Mouse (Mus musculus) CH12.LX (cell line): ENCODE results near the gene Bicdl1. TPM values are rescaled to one million over a fixed set of nuclear protein-coding genes. Genes with fewer than 3 reads are reported as not detected.

Experiments
- DNase-seq: peaks from one replicate; pipeline ENCODE4 v3.0.0-alpha.2; 2013; ENCODE audit errors: extremely low read depth
- H3K27ac ChIP-seq: 2 replicates; pipeline ENCODE4 v1.5.1; 2012; ENCODE audit warnings: low read depth, mild to moderate bottlenecking, control low read depth, moderate library complexity; ENCODE audit not compliant: insufficient read depth
- H3K27me3 ChIP-seq: replicated peaks from 2 replicates; pipeline ENCODE3; 2012; ENCODE audit warnings: inconsistent platforms
- H3K36me3 ChIP-seq, 2 experiments: replicated peaks in 1 of 2; 2 replicates each; pipeline versions ENCODE3 to v1.6.1; 2012; ENCODE audit warnings: inconsistent platforms in 1 of 2, low read length in 1 of 2, mild to moderate bottlenecking in 1 of 2, mixed read lengths in 1 of 2, moderate library complexity in 1 of 2; ENCODE audit not compliant: control insufficient read depth in 1 of 2, insufficient read depth in 1 of 2
- H3K4me1 ChIP-seq, 2 experiments: 2 replicates each; pipeline ENCODE4 v1.6.1; 2012; ENCODE audit warnings: inconsistent platforms in 1 of 2, moderate library complexity in 1 of 2; ENCODE audit not compliant: insufficient read depth in 2 of 2, control insufficient read depth in 1 of 2
- H3K4me2 ChIP-seq: 2 replicates; pipeline ENCODE4 v1.6.1; 2012; ENCODE audit warnings: low read depth, mild to moderate bottlenecking, control low read depth; ENCODE audit not compliant: poor library complexity, insufficient read depth, severe bottlenecking
- H3K4me3 ChIP-seq, 3 experiments: fragments of 150-350 bp in 1 of 3; sonication (generic) in 1 of 3; replicated peaks in 1 of 3; 2 replicates each; pipeline versions ENCODE3 to v1.5.1; 2011 to 2012; ENCODE audit warnings: low read depth in 2 of 3, low read length in 2 of 3, mild to moderate bottlenecking in 2 of 3, moderate library complexity in 2 of 3, control low read depth in 1 of 3, improper control_type of control experiment in 1 of 3, inconsistent platforms in 1 of 3, mixed read lengths in 1 of 3; ENCODE audit not compliant: poor library complexity in 1 of 3
- H3K79me2 ChIP-seq: replicated peaks from 2 replicates; pipeline ENCODE4 v1.6.1; 2012; ENCODE audit warnings: mild to moderate bottlenecking, moderate library complexity; ENCODE audit not compliant: control insufficient read depth, poor library complexity, insufficient read depth, severe bottlenecking; ENCODE audit errors: extremely low read depth
- H3K9ac ChIP-seq: 2 replicates; pipeline ENCODE4 v1.6.1; 2012; ENCODE audit warnings: low read depth, mild to moderate bottlenecking, control low read depth, moderate library complexity; ENCODE audit not compliant: insufficient read depth
- H3K9me3 ChIP-seq: replicated peaks from 2 replicates; pipeline ENCODE3; 2012; ENCODE audit warnings: low read length, inconsistent platforms, mixed read lengths
- BHLHE40 ChIP-seq: IDR thresholded peaks from 2 replicates; pipeline ENCODE4 v1.6.1; 2011; ENCODE audit warnings: mild to moderate bottlenecking, low read depth, low read length, improper control_type of control experiment
- CHD1 ChIP-seq: IDR thresholded peaks from 2 replicates; pipeline ENCODE4 v1.6.1; 2012; ENCODE audit warnings: low read depth, low read length, improper control_type of control experiment, inconsistent platforms
- CHD2 ChIP-seq: IDR thresholded peaks from 2 replicates; pipeline ENCODE4 v1.6.1; 2011; ENCODE audit warnings: low read length, improper control_type of control experiment
- CTCF ChIP-seq, 2 experiments: IDR thresholded peaks in 1 of 2; conservative IDR thresholded peaks in 1 of 2; 2 replicates each; pipeline ENCODE4 v1.5.1; 2011 to 2012; ENCODE audit warnings: low read depth in 2 of 2, low read length in 2 of 2, improper control_type of control experiment in 1 of 2, inconsistent platforms in 1 of 2, mild to moderate bottlenecking in 1 of 2, moderate library complexity in 1 of 2
- E2F4 ChIP-seq: IDR thresholded peaks from 2 replicates; pipeline ENCODE4 v1.6.1; 2011; ENCODE audit warnings: low read depth, low read length, improper control_type of control experiment; ENCODE audit not compliant: insufficient replicate concordance
- ELF1 ChIP-seq: IDR thresholded peaks from 2 replicates; pipeline ENCODE4 v1.6.1; 2014; ENCODE audit warnings: low read depth, mild to moderate bottlenecking, inconsistent platforms, low read length, improper control_type of control experiment
- HCFC1 ChIP-seq: IDR thresholded peaks from 2 replicates; pipeline ENCODE4 v1.6.1; 2012; ENCODE audit warnings: low read depth, mild to moderate bottlenecking, inconsistent platforms, low read length, improper control_type of control experiment
- JUND ChIP-seq: conservative IDR thresholded peaks from 2 replicates; pipeline ENCODE4 v1.6.1; 2011; ENCODE audit warnings: low read depth, low read length, improper control_type of control experiment
- KAT2A ChIP-seq: IDR thresholded peaks from 2 replicates; pipeline ENCODE4 v1.6.1; 2012; ENCODE audit warnings: low read length, improper control_type of control experiment, inconsistent platforms; ENCODE audit not compliant: insufficient replicate concordance
- MAX ChIP-seq: IDR thresholded peaks from 2 replicates; pipeline ENCODE4 v1.6.1; 2011; ENCODE audit warnings: low read length, improper control_type of control experiment
- MEF2A ChIP-seq: IDR thresholded peaks from 2 replicates; pipeline ENCODE4 v1.6.1; 2014; ENCODE audit warnings: low read depth, mild to moderate bottlenecking, inconsistent platforms, low read length, improper control_type of control experiment, borderline replicate concordance
- MXI1 ChIP-seq: IDR thresholded peaks from 2 replicates; pipeline ENCODE4 v1.6.1; 2011; ENCODE audit warnings: mild to moderate bottlenecking, low read depth, low read length, improper control_type of control experiment
- MYC ChIP-seq: IDR thresholded peaks from 2 replicates; pipeline ENCODE4 v1.6.1; 2011; ENCODE audit warnings: low read depth, mild to moderate bottlenecking, improper control_type of control experiment, low read length
- NELFE ChIP-seq: IDR thresholded peaks from 2 replicates; pipeline ENCODE4 v1.6.1; 2011; ENCODE audit warnings: low read depth, low read length, improper control_type of control experiment
- POLR2AphosphoS2 ChIP-seq: IDR thresholded peaks from 2 replicates; pipeline ENCODE4 v1.6.1; 2011; ENCODE audit warnings: low read depth, low read length, improper control_type of control experiment
- SIN3A ChIP-seq: IDR thresholded peaks from 2 replicates; pipeline ENCODE4 v1.6.1; 2012; ENCODE audit warnings: low read length, improper control_type of control experiment, inconsistent platforms
- TBP ChIP-seq: conservative IDR thresholded peaks from 2 replicates; pipeline ENCODE4 v1.6.1; 2011; ENCODE audit warnings: low read depth, low read length, improper control_type of control experiment
- UBTF ChIP-seq: IDR thresholded peaks from 2 replicates; pipeline ENCODE4 v1.6.1; 2012; ENCODE audit warnings: low read depth, mild to moderate bottlenecking, inconsistent platforms, low read length, improper control_type of control experiment, moderate library complexity
- USF2 ChIP-seq: conservative IDR thresholded peaks from 2 replicates; pipeline ENCODE4 v1.6.1; 2011; ENCODE audit warnings: low read depth, low read length, improper control_type of control experiment
- ZC3H11A ChIP-seq: IDR thresholded peaks from 2 replicates; pipeline ENCODE4 v1.6.1; 2012; ENCODE audit warnings: low read depth, mild to moderate bottlenecking, inconsistent platforms, low read length, improper control_type of control experiment
- ZKSCAN1 ChIP-seq: IDR thresholded peaks from 2 replicates; pipeline ENCODE4 v1.6.1; 2012; ENCODE audit warnings: low read depth, inconsistent platforms, low read length, improper control_type of control experiment, borderline replicate concordance
- ZMIZ1 ChIP-seq: IDR thresholded peaks from 2 replicates; pipeline ENCODE4 v1.6.1; 2012; ENCODE audit warnings: low read depth, mild to moderate bottlenecking, inconsistent platforms, low read length, improper control_type of control experiment
- dilution Hi-C: fragments of 300-500 bp; cut with MboI; formaldehyde crosslinking; loops from 2 replicates; pipeline ENCODE4 v1.14.3; 2020; ENCODE audit warnings: low sequenced_read_pairs; ENCODE audit not compliant: extremely low pct_unique_long_range_greater_than_20kb, extremely low pct_ligation_motif_present
- in situ Hi-C: fragments of 300-500 bp; cut with MboI; formaldehyde crosslinking; loops from 3 replicates; pipeline ENCODE4 v1.14.3; 2019; ENCODE audit warnings: low sequenced_read_pairs, low pct_ligation_motif_present, low pct_unique_long_range_greater_than_20kb, mixed read lengths
- polyA plus RNA-seq: library from polyadenylated mRNA; unstranded; fragments of >175 nt; gene quantifications from 2 replicates; pipeline ENCODE4 v1.2.1, GENCODE M21; 2012; ENCODE audit warnings: low read depth; ENCODE audit not compliant: insufficient read length
- total RNA-seq, 2 experiments: library from RNA; depleted of rRNA; stranded (reverse); fragments of 300-350 nt in 1 of 2; fragments of >200 nt in 1 of 2; gene quantifications; 2 replicates each; pipeline ENCODE4 v1.2.3; 2012 to 2014

Bicdl1 gene
- total and polyA plus RNA-seq, 3 experiments: 1.9 to 3.5 (median 2.3) TPM

DNA sequence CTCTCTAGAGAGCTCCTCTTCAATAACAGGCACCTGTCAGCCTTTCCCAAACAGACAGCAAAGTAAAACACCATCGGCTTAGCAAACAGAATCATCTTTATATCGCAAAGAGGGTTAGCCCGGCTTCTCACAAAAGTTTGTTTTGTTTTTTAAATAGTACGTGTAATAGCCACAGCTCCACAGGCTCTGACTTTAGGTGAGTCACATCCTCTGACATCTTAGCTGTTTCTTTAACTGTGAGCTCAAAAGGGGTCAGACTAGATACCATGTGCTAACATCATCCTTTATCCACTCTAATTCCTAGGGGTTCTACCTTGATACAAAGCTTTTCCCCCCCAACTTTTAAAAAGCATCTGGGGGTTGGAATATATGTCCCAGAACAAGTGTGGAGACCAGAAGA, 21.2 kb downstream of the Bicdl1 start:
- in situ Hi-C loops (no loop called here), dilution Hi-C loops (no loop called here)
- TF ChIP-seq ZC3H11A (no peak), SIN3A (no peak), ZMIZ1 (no peak), MAX (no peak), HCFC1 (no peak), TBP (no peak), ELF1 (no peak), CTCF (conservative IDR thresholded peaks at IDR 0.05 in 1 of 2, IDR thresholded peaks at IDR 0.05 in 1 of 2; ENCODE audit: low read depth in 2 of 2, low read length in 2 of 2) (no peak), UBTF (no peak), MEF2A (no peak), BHLHE40 (no peak), CHD1 (no peak), E2F4 (no peak), MYC (no peak), USF2 (no peak), ZKSCAN1 (no peak)

DNA sequence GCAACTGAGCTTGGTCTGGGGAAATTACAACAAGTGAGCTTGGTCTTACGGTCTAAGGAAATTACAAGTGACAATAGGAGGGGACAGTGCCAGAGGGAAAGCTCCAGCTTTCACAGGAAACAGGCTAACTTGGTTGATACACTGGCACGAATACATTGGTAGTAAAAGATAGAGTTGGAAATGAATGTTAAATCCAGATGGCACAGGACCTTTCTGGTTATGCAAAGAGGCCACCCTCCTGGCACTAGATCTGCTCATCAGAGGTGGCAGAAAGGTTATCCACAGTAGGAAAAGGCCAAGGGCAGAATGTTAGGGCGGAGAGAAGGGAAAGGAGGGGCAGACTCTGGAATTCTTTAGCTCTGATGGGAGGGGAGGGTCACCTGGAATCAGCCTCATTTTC, 22.5 kb downstream of the Bicdl1 start:
- TF ChIP-seq SIN3A (no peak), JUND (no peak), MYC (no peak), NELFE (no peak), MXI1 (no peak), CHD2 (no peak), POLR2AphosphoS2 (no peak), KAT2A (no peak), MAX (no peak)
- TF ChIP-seq, all 38 proteins: peak for 0
- Histone ChIP-seq H3K4me3 (no peak overlapping the region), H3K79me2 (no peaks in the 10 kb centered on the region), H3K27me3 (no peaks in the 10 kb centered on the region), H3K9me3 (no peaks in the 10 kb centered on the region), H3K27ac (no peak overlapping the region), H3K36me3 (no peaks in the 10 kb centered on the region), H3K9ac (no peak overlapping the region), H3K4me1 (peaks cover 0 to 22% of the 10 kb centered on the region in 2 experiments; a peak in 3 of 4 replicates), H3K4me2 (no peak overlapping the region)
- in situ Hi-C loops: no loop called here
- DNase-seq: no peak
- dilution Hi-C loops: no loop called here

More for the DNA sequence above, 21.2 kb downstream of the Bicdl1 start:
- Histone ChIP-seq H3K4me1 (peaks cover 0 to 22% of the 10 kb centered on the region in 2 experiments; a peak in 3 of 4 replicates), H3K27me3 (no peaks in the 10 kb centered on the region), H3K79me2 (no peaks in the 10 kb centered on the region), H3K9me3 (no peaks in the 10 kb centered on the region), H3K9ac (no peak overlapping the region), H3K36me3 (no peaks in the 10 kb centered on the region), H3K4me3 (no peak overlapping the region), H3K4me2 (no peak overlapping the region), H3K27ac (no peak overlapping the region)
- no peak for DNase-seq
